16 mouse cellular contexts compared by ENCODE assay signal in the genomic region with DNA sequence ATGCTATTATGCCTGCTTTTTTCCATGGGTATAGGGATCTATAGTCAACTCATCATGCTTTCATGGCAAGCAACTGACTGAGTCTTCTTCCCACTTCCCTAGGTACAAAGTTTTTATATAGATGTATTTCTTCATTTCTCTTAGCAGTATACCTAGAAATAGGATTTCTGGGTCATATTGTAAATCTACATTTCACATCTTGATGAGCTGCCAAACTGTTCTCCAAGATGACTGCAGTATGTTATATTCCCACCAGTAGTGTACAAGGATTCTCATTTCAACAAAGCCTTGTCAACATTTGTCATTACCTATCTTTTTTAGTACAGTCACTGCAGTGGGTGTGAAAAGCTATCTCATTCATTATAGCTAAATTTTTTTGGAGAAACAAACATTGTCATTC.
"Had no signal": no experiment of that assay in that cellular context is flagged by ENCODE, and none has a peak within 500 bp of the region (broad histone marks: within the 10 kb centered on the region; RNA-seq: fewer than 3 reads in every experiment).

No protein-coding gene starts in this region.

- H3K4me1 ChIP-seq: neural tube, embryonic 13.5 days; stomach, embryonic 15.5 days had no signal

- H3K9me3 ChIP-seq: neural tube, embryonic 13.5 days; neural tube, embryonic 15.5 days; stomach, embryonic 15.5 days had no signal

- DNase-seq: retina, postnatal 1 day; right cerebral cortex, adult 18-20 months; right cerebral cortex, postnatal 14 days; right cerebral cortex, postnatal 25 days; right cerebral cortex, postnatal 4 days; spleen, adult 18-20 months; thymus, adult 18-20 months; thymus, adult 2 months; thymus, postnatal 14 days; thymus, postnatal 25 days; thymus, postnatal 36 days; thymus, postnatal 4 days had no signal

- H3K4me2 ChIP-seq: neural tube, embryonic 13.5 days; neural tube, embryonic 15.5 days; stomach, embryonic 15.5 days had no signal

- H3K27ac ChIP-seq: neural tube, embryonic 13.5 days; neural tube, embryonic 15.5 days; stomach, embryonic 15.5 days; stomach, postnatal 0 days had no signal

- H3K27me3 ChIP-seq: neural tube, embryonic 13.5 days; neural tube, embryonic 15.5 days; stomach, embryonic 15.5 days had no signal

- H3K9ac ChIP-seq: neural tube, embryonic 13.5 days; neural tube, embryonic 15.5 days; stomach, embryonic 15.5 days had no signal

- H3K4me3 ChIP-seq: neural tube, embryonic 13.5 days; neural tube, embryonic 15.5 days; stomach, embryonic 15.5 days had no signal

- H3K36me3 ChIP-seq: neural tube, embryonic 13.5 days; neural tube, embryonic 15.5 days; stomach, embryonic 15.5 days had no signal
